Comparison of ENCODE assay signal across 14 mouse cellular contexts in the genomic region with DNA sequence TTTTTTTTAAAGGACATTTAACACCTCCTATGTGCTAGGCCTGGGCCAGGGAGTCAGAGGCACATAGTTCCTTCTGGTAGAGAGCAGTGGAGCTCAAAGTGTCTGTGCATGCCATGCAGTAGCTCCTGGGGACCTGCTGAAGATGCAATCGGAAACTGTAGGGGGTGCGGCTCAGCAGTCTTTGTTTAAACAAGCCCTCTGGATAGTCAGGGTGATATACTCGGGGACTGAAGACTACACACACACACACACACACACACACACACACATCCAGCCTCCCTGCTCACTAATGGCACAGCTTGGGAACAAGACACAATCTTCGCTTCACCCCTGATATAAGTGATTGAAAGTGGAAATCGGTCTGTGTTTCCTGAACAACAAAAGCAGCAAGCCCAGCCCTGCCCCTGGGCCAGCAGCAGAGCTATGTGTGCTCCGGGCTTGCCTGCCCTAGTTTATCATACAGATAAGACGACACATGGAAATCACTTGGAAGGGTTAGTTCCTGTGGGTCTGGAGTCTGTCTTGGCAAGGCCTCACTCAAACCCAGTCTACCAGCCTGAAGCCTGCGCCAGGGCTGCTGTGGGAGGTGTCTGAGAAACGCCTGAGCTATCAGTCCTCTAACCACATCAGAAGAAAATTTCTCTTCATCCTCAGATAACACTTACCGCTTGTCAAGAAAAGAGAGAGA. TPM values are rescaled to one million over a fixed set of nuclear protein-coding genes. Genes with fewer than 3 reads are reported as not detected.
DNase-seq lines count a peak whose midpoint lies in the region; ATAC-seq and TF ChIP-seq lines count a peak whose summit lies in the region.
"Had no signal": no experiment of that assay in that cellular context is flagged by ENCODE, and none has a peak within 500 bp of the region (broad histone marks: within the 10 kb centered on the region; RNA-seq: fewer than 3 reads in every experiment).

No protein-coding gene starts in this region.

- H3K27me3 ChIP-seq in liver, embryonic 12.5 days (replicated peaks): no peaks in the 10 kb centered on the region
- H3K27me3 ChIP-seq in heart, embryonic 11.5 days (ENCODE audit: control insufficient read depth, insufficient read depth, low read length): peaks cover 46% of the 10 kb centered on the region
- no peaks in the 10 kb centered on the region for H3K27me3 ChIP-seq in lung, postnatal 0 days (replicated peaks; ENCODE audit: insufficient read depth, low read length)
- H3K27me3 ChIP-seq in intestine, embryonic 15.5 days (replicated peaks): no peaks in the 10 kb centered on the region
- no peaks in the 10 kb centered on the region for H3K27me3 ChIP-seq in liver, embryonic 11.5 days (replicated peaks; ENCODE audit: control insufficient read depth, insufficient read depth, low read length)
- H3K27me3 ChIP-seq: liver, embryonic 15.5 days; midbrain, embryonic 15.5 days; neural tube, embryonic 12.5 days had no signal

- no peak overlapping the region for H3K27ac ChIP-seq in liver, embryonic 12.5 days
- peak overlapping the region; percentile 41; the same call in 1 of the 2 replicates for H3K27ac ChIP-seq in heart, embryonic 11.5 days (ENCODE audit: low read depth, low read length)
- no peak overlapping the region for H3K27ac ChIP-seq in lung, postnatal 0 days (ENCODE audit: low read length)
- no peak overlapping the region for H3K27ac ChIP-seq in intestine, embryonic 15.5 days
- H3K27ac ChIP-seq in liver, embryonic 11.5 days (ENCODE audit: low read depth, low read length): no peak overlapping the region
- H3K27ac ChIP-seq: liver, embryonic 15.5 days; midbrain, embryonic 15.5 days; neural tube, embryonic 12.5 days had no signal

- H3K4me2 ChIP-seq in liver, embryonic 12.5 days: no peak overlapping the region
- H3K4me2 ChIP-seq in heart, embryonic 11.5 days: peak overlapping the region; percentile 28; the same call in 1 of the 2 replicates
- H3K4me2 ChIP-seq in lung, postnatal 0 days (replicated peaks; ENCODE audit: low read depth, low read length): no peak overlapping the region
- no peak overlapping the region for H3K4me2 ChIP-seq in intestine, embryonic 15.5 days (replicated peaks)
- H3K4me2 ChIP-seq in liver, embryonic 11.5 days: no peak overlapping the region
- H3K4me2 ChIP-seq: liver, embryonic 15.5 days; midbrain, embryonic 15.5 days; neural tube, embryonic 12.5 days had no signal

- TF ChIP-seq EP300 in lung, postnatal 0 days (IDR thresholded peaks at IDR 0.05): no peak

- no peaks in the 10 kb centered on the region for H3K9me3 ChIP-seq in liver, embryonic 12.5 days (replicated peaks)
- no peaks in the 10 kb centered on the region for H3K9me3 ChIP-seq in heart, embryonic 11.5 days (replicated peaks; ENCODE audit: control insufficient read depth, low read length)
- H3K9me3 ChIP-seq in lung, postnatal 0 days (ENCODE audit: low read length): no peaks in the 10 kb centered on the region
- H3K9me3 ChIP-seq in intestine, embryonic 15.5 days: no peaks in the 10 kb centered on the region
- no peaks in the 10 kb centered on the region for H3K9me3 ChIP-seq in liver, embryonic 11.5 days (ENCODE audit: control insufficient read depth, low read length)
- H3K9me3 ChIP-seq: liver, embryonic 15.5 days; midbrain, embryonic 15.5 days; neural tube, embryonic 12.5 days had no signal

- no peak overlapping the region for H3K9ac ChIP-seq in liver, embryonic 12.5 days
- H3K9ac ChIP-seq in heart, embryonic 11.5 days (ENCODE audit: low read depth, low read length): no peak overlapping the region
- H3K9ac ChIP-seq in lung, postnatal 0 days (replicated peaks; ENCODE audit: low read depth): no peak overlapping the region
- H3K9ac ChIP-seq in intestine, embryonic 15.5 days: no peak overlapping the region
- no peak overlapping the region for H3K9ac ChIP-seq in liver, embryonic 11.5 days (ENCODE audit: low read depth, low read length)
- H3K9ac ChIP-seq: liver, embryonic 15.5 days; midbrain, embryonic 15.5 days; neural tube, embryonic 12.5 days had no signal

- no peaks in the 10 kb centered on the region for H3K36me3 ChIP-seq in liver, embryonic 12.5 days
- H3K36me3 ChIP-seq in heart, embryonic 11.5 days (ENCODE audit: control insufficient read depth, insufficient read depth, low read length): no peaks in the 10 kb centered on the region
- H3K36me3 ChIP-seq in lung, postnatal 0 days (ENCODE audit: insufficient read depth, low read length): no peaks in the 10 kb centered on the region
- no peaks in the 10 kb centered on the region for H3K36me3 ChIP-seq in intestine, embryonic 15.5 days
- H3K36me3 ChIP-seq in liver, embryonic 11.5 days (ENCODE audit: control insufficient read depth, insufficient read depth, low read length): no peaks in the 10 kb centered on the region
- H3K36me3 ChIP-seq: liver, embryonic 15.5 days; midbrain, embryonic 15.5 days; neural tube, embryonic 12.5 days had no signal

- DNase-seq in embryo, embryonic 10 days (ENCODE audit: low spot score): peak; percentile 38
- DNase-seq in embryo, embryonic 11 days: no peak
- peak; percentile 16 for DNase-seq in liver
- peak; percentile 35 for DNase-seq in lung, postnatal 0 days (ENCODE audit: low spot score)
- DNase-seq in liver, embryonic 11.5 days (ENCODE audit: low spot score): no peak
- DNase-seq: adrenal gland, postnatal 10 days; right cerebral cortex, adult 18-20 months had no signal

- H3K4me3 ChIP-seq in liver, embryonic 12.5 days: no peak overlapping the region
- H3K4me3 ChIP-seq in heart, embryonic 11.5 days (ENCODE audit: low read depth, low read length): no peak overlapping the region
- no peak overlapping the region for H3K4me3 ChIP-seq in lung, postnatal 0 days (ENCODE audit: low read depth, low read length)
- H3K4me3 ChIP-seq in intestine, embryonic 15.5 days (replicated peaks): no peak overlapping the region
- no peak overlapping the region for H3K4me3 ChIP-seq in liver, embryonic 11.5 days (ENCODE audit: low read depth, low read length)
- H3K4me3 ChIP-seq: liver, embryonic 15.5 days; midbrain, embryonic 15.5 days; neural tube, embryonic 12.5 days had no signal

- H3K4me1 ChIP-seq in liver, embryonic 12.5 days: no peaks in the 10 kb centered on the region
- H3K4me1 ChIP-seq in heart, embryonic 11.5 days (ENCODE audit: control insufficient read depth, insufficient read depth, low read length): peaks cover 9% of the 10 kb centered on the region; the same call in 1 of the 2 replicates
- no peaks in the 10 kb centered on the region; the same call in 1 of the 2 replicates for H3K4me1 ChIP-seq in lung, postnatal 0 days (ENCODE audit: insufficient read depth, low read depth, low read length)
- peaks cover 8% of the 10 kb centered on the region; the same call in 1 of the 2 replicates for H3K4me1 ChIP-seq in intestine, embryonic 15.5 days (replicated peaks)
- H3K4me1 ChIP-seq in liver, embryonic 11.5 days (replicated peaks; ENCODE audit: control insufficient read depth, insufficient read depth, low read length): 0 out of 2 replicates have a peak, but pooled peaks cover 7% of the 10 kb centered on the region
- H3K4me1 ChIP-seq: liver, embryonic 15.5 days; neural tube, embryonic 12.5 days had no signal

- no peak for ATAC-seq in liver, embryonic 12.5 days
- ATAC-seq in heart, embryonic 11.5 days (replicated peaks; ENCODE audit: insufficient number of reproducible peaks, low FRiP score, low TSS enrichment): peak; percentile 80
- peak; percentile 43 for ATAC-seq in lung, postnatal 0 days
- no peak for ATAC-seq in intestine, embryonic 15.5 days
- ATAC-seq in liver, embryonic 11.5 days (replicated peaks; ENCODE audit: low FRiP score): no peak
- ATAC-seq: intestine, embryonic 16.5 days; midbrain, embryonic 15.5 days had no signal

- WGBS in liver, embryonic 12.5 days (ENCODE audit: insufficient replicate concordance): 23% methylated on average over 10 of the region's 10 CpGs
- WGBS in heart, embryonic 11.5 days (ENCODE audit: insufficient replicate concordance): 4% methylated on average over 10 of the region's 10 CpGs
- WGBS in lung, postnatal 0 days: 31% methylated on average over 10 of the region's 10 CpGs
- 19% methylated on average over 10 of the region's 10 CpGs for WGBS in intestine, embryonic 15.5 days
- 21% methylated on average over 10 of the region's 10 CpGs for WGBS in liver, embryonic 11.5 days

- peak; percentile 37 for TF ChIP-seq CTCF in lung, postnatal 0 days (IDR thresholded peaks at IDR 0.05)

RNA-seq across cellular contexts. Expression of a gene that starts 27.6 kb away (rescaled TPM):
- 3.0 and 7.1 TPM in 2 replicates for polyA plus RNA-seq in liver, embryonic 12.5 days (2016; fragmentation: Nextera tagmentation; extraction: Ambion mirVana)
- 128 and 136 TPM in 2 replicates for polyA plus RNA-seq in heart, embryonic 11.5 days (2014; fragmentation: Nextera tagmentation; extraction: Ambion mirVana)
- polyA plus RNA-seq in lung, postnatal 0 days (2015; fragmentation: Nextera tagmentation; extraction: Ambion mirVana): 18.3 and 18.8 TPM in 2 replicates
- 89.5 and 95.7 TPM in 2 replicates for polyA plus RNA-seq in intestine, embryonic 15.5 days (2015; fragmentation: Nextera tagmentation; extraction: Ambion mirVana)
- 11.3 and 14.0 TPM in 2 replicates for polyA plus RNA-seq in liver, embryonic 11.5 days (2014; fragmentation: Nextera tagmentation; extraction: Ambion mirVana)

RNA-seq across cellular contexts. Expression of a gene that starts 42.2 kb away (rescaled TPM):
- polyA plus RNA-seq in liver, embryonic 12.5 days (2016; fragmentation: Nextera tagmentation; extraction: Ambion mirVana): 3.8 and 5.2 TPM in 2 replicates
- 28.2 and 32.8 TPM in 2 replicates for polyA plus RNA-seq in heart, embryonic 11.5 days (2014; fragmentation: Nextera tagmentation; extraction: Ambion mirVana)
- polyA plus RNA-seq in lung, postnatal 0 days (2015; fragmentation: Nextera tagmentation; extraction: Ambion mirVana): 368 and 398 TPM in 2 replicates
- polyA plus RNA-seq in intestine, embryonic 15.5 days (2015; fragmentation: Nextera tagmentation; extraction: Ambion mirVana): 11.3 and 11.7 TPM in 2 replicates
- 11.6 and 13.4 TPM in 2 replicates for polyA plus RNA-seq in liver, embryonic 11.5 days (2014; fragmentation: Nextera tagmentation; extraction: Ambion mirVana)

Comparison
In these comparisons a context has a peak if more than half of its experiments do, and no peak if none do; other contexts are left out.
1. DNase-seq: peak in embryo, embryonic 10 days (single experiment), liver (single experiment) and lung, postnatal 0 days (single experiment); none in embryo, embryonic 11 days (single experiment) and liver, embryonic 11.5 days (single experiment).
2. ATAC-seq: peak in heart, embryonic 11.5 days (single experiment) and lung, postnatal 0 days (single experiment); none in liver, embryonic 12.5 days (single experiment), intestine, embryonic 15.5 days (single experiment) and liver, embryonic 11.5 days (single experiment).
3. RNA of a gene that starts 42.2 kb away (polyA plus RNA-seq): 368 to 398 TPM in lung, postnatal 0 days; 28.2 to 32.8 TPM in heart, embryonic 11.5 days, 11.3 to 11.7 TPM in intestine, embryonic 15.5 days, 11.6 to 13.4 TPM in liver, embryonic 11.5 days and 3.8 to 5.2 TPM in liver, embryonic 12.5 days; every median in the first group is over 10 times any median in the second.